Mouse (Mus musculus): ENCODE results near the gene Pdk1.

- TF ChIP-seq EP300 (IDR thresholded peaks at IDR 0.05; ENCODE audit: insufficient read depth, low read depth, low read length) = no peak
- no peak for TF ChIP-seq POLR2A (IDR thresholded peaks at IDR 0.05; ENCODE audit: insufficient read depth, low read length)
Measured at GRCm38 (mm10) chr2:71905154-71905553, 32.1 kb downstream of the Pdk1 start.
